ENCODE assay signal across 35 mouse cellular contexts in the genomic region with DNA sequence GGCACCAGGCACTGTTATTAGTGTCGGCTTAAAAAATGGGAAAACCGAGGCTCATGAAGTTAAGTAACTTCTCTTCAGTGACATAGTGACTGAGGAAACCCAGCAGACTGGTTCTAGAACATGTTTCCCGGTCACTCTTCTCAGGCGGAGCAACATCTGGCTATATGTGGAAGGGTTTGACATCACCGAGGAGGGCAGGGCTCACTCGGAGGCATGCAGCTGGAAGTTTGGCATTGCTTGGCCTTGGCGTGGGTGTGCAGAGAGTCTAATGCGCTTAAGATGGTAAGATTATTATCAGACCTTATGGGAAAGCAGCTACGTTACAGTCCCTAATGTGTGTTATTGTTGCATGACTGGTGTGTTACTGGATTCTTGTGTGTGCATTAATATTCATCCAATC.
"Had no signal": no experiment of that assay in that cellular context is flagged by ENCODE, and none has a peak within 500 bp of the region (broad histone marks: within the 10 kb centered on the region; RNA-seq: fewer than 3 reads in every experiment).

No protein-coding gene starts in this region.

- H3K4me2 ChIP-seq: heart, embryonic 11.5 days; heart, embryonic 12.5 days; heart, embryonic 13.5 days; heart, embryonic 15.5 days; hindbrain, embryonic 12.5 days; hindbrain, embryonic 13.5 days; hindbrain, embryonic 14.5 days; hindbrain, embryonic 15.5 days; intestine, embryonic 15.5 days; kidney, embryonic 15.5 days had no signal

- DNase-seq: heart, postnatal 10 days; heart, postnatal 14 days; heart, postnatal 36 days; heart, postnatal 4 days; kidney, adult 11 months; kidney, adult 18-20 months; kidney, adult 2 months; kidney, adult 8-10 months; kidney, adult 9 months; kidney, postnatal 10 days; kidney, postnatal 14 days; kidney, postnatal 25 days; kidney, postnatal 36 days; kidney, postnatal 4 days; layer of hippocampus, adult 9-11 months; layer of hippocampus, postnatal 36 days had no signal

- H3K4me3 ChIP-seq: heart, embryonic 10.5 days; heart, embryonic 12.5 days; heart, embryonic 13.5 days; heart, embryonic 15.5 days; hindbrain, embryonic 10.5 days; hindbrain, embryonic 12.5 days; hindbrain, embryonic 13.5 days; hindbrain, embryonic 15.5 days; intestine, embryonic 15.5 days; kidney, embryonic 15.5 days; layer of hippocampus, adult 2 months had no signal

- H3K4me1 ChIP-seq: hindbrain, embryonic 15.5 days; intestine, embryonic 15.5 days; kidney, embryonic 15.5 days had no signal

- H3K27ac ChIP-seq: heart, embryonic 10.5 days; heart, embryonic 13.5 days; heart, embryonic 15.5 days; hindbrain, embryonic 10.5 days; hindbrain, embryonic 12.5 days; hindbrain, embryonic 13.5 days; hindbrain, embryonic 14.5 days; hindbrain, embryonic 15.5 days; hindbrain, postnatal 0 days; intestine, embryonic 15.5 days; kidney, embryonic 15.5 days; kidney, postnatal 0 days; layer of hippocampus, adult 2 months had no signal

- ATAC-seq: hindbrain, embryonic 16.5 days; hindbrain, postnatal 0 days; inflammation-experienced regulatory T-cells, adult 6 months; intestine, embryonic 15.5 days; intestine, embryonic 16.5 days; intestine, postnatal 0 days had no signal

- H3K9ac ChIP-seq: heart, embryonic 12.5 days; heart, embryonic 13.5 days; heart, embryonic 15.5 days; hindbrain, embryonic 12.5 days; hindbrain, embryonic 13.5 days; hindbrain, embryonic 14.5 days; hindbrain, embryonic 15.5 days; intestine, embryonic 15.5 days; kidney, embryonic 15.5 days had no signal

- H3K36me3 ChIP-seq: heart, embryonic 10.5 days; heart, embryonic 12.5 days; heart, embryonic 13.5 days; heart, embryonic 15.5 days; hindbrain, embryonic 10.5 days; hindbrain, embryonic 12.5 days; hindbrain, embryonic 13.5 days; hindbrain, embryonic 15.5 days; intestine, embryonic 15.5 days; kidney, embryonic 15.5 days had no signal

- H3K9me3 ChIP-seq: heart, embryonic 10.5 days; heart, embryonic 12.5 days; heart, embryonic 13.5 days; heart, embryonic 15.5 days; hindbrain, embryonic 10.5 days; hindbrain, embryonic 12.5 days; hindbrain, embryonic 13.5 days; hindbrain, embryonic 15.5 days; intestine, embryonic 15.5 days; kidney, embryonic 15.5 days had no signal

- H3K27me3 ChIP-seq: heart, embryonic 12.5 days; heart, embryonic 13.5 days; heart, embryonic 15.5 days; hindbrain, embryonic 12.5 days; hindbrain, embryonic 13.5 days; hindbrain, embryonic 15.5 days; intestine, embryonic 15.5 days had no signal
